Mouse (Mus musculus): ENCODE results near the gene Anxa6.

DNA sequence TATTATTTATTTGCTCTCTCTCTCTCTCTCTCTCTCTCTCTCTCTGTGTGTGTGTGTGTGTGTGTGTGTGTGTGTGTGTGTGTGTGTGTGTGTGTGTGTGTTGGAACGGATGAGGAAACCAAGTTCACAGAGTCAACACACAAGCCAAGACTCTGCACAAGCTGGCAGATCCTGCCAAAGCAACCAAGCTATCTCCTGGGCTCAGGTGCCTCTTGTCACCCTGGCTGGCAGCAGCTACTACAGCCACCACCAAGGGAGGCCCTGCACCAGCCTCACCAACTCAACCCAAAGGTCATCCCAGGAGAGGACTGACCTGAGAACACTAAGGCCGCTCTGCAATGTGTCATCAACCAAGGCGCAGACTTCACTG, 96.5 kb downstream of the Anxa6 start:
- TF ChIP-seq MXI1 (IDR thresholded peaks at IDR 0.05; ENCODE audit: low read depth, low read length) = no peak
- TF ChIP-seq CHD1 (IDR thresholded peaks at IDR 0.05; ENCODE audit: low read depth, low read length) = no peak
- no peak for TF ChIP-seq EP300 (IDR thresholded peaks at IDR 0.05; ENCODE audit: low read length)
- TF ChIP-seq HCFC1 (IDR thresholded peaks at IDR 0.05; ENCODE audit: low read depth, low read length) = no peak

Measured in CH12.LX (cell line).